Mouse (Mus musculus): ENCODE results near the gene Ces1f. TPM values are rescaled to one million over a fixed set of nuclear protein-coding genes. Genes with fewer than 3 reads are reported as not detected.
"Not testable (repeated sequence)": the region's sequence is repeated elsewhere in the genome, so short reads cannot be mapped to it uniquely, and the experiment has no call there.

Ces1f gene
- polyA plus RNA-seq, 1 experiment, result 3.0 TPM

DNA sequence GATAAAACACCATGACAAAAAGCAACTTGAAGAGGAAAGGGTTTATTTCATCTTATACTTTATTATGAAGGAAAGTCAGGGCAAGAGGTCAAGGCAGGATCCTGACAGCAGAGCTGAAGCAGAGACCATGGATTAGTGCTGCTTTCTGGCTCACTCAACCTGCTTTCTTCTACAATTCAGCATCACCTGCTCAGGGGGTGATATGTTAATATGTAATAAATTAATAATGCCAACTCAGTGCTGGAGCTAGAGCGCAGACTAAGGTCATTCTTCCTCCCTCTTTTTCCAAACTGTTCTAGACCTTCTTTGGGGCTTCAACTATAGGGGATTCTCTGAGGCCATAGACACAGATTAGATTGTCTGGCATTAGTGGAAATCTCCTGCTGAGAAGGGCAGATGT, 43.9 kb downstream of the Ces1f start:
- H3K36me3 ChIP-seq (ENCODE audit: control insufficient read depth, insufficient read depth, low read length), result no peaks in the 10 kb centered on the region
- no peak for DNase-seq
- TF ChIP-seq POLR2A (IDR thresholded peaks at IDR 0.05; ENCODE audit: control insufficient read depth, extremely low read depth, insufficient read depth, low read length, poor library complexity) (no peak), CTCF (IDR thresholded peaks at IDR 0.05; ENCODE audit: borderline replicate concordance, control insufficient read depth, extremely low read depth, insufficient read depth, low read length, poor library complexity) (no peak)
- no peak overlapping the region for H3K4me3 ChIP-seq (ENCODE audit: control insufficient read depth, insufficient read depth, low read length)
- H3K4me1 ChIP-seq (replicated peaks; ENCODE audit: control insufficient read depth, insufficient read depth, low read length), result no peaks in the 10 kb centered on the region
- no peaks in the 10 kb centered on the region for H3K27me3 ChIP-seq (ENCODE audit: control insufficient read depth, insufficient read depth, low read length)
- no peak overlapping the region for H3K27ac ChIP-seq (ENCODE audit: control insufficient read depth, insufficient read depth, low read length)
- 100% methylated on average over 1 of the region's 1 CpGs for WGBS

DNA sequence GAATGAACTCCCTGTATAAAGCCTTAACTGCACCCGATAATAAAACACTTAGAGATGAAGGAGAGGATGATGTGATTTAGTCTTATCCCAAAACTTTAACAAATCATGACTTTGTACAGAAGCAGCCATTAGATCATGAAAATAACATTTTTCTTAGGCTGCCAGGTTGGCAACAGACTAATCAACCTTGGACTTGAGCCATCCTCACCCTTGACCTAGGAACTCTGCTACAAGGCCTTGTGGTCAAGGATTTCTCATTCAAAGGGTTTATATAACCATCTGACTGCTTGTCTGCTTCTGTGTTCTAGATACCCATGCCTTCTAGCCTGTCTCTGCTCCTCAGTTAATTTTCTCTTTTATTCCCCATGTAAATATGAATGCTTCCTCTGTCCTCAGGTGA, 44.8 kb downstream of the Ces1f start:
- DNase-seq, result no peak
- Histone ChIP-seq H3K27me3 (ENCODE audit: control insufficient read depth, insufficient read depth, low read length) (no peaks in the 10 kb centered on the region), H3K27ac (ENCODE audit: control insufficient read depth, insufficient read depth, low read length) (no peak overlapping the region), H3K4me3 (ENCODE audit: control insufficient read depth, insufficient read depth, low read length) (no peak overlapping the region), H3K4me1 (replicated peaks; ENCODE audit: control insufficient read depth, insufficient read depth, low read length) (no peaks in the 10 kb centered on the region), H3K36me3 (ENCODE audit: control insufficient read depth, insufficient read depth, low read length) (no peaks in the 10 kb centered on the region)
- 92% methylated on average over 1 of the region's 1 CpGs for WGBS
- TF ChIP-seq POLR2A (IDR thresholded peaks at IDR 0.05; ENCODE audit: control insufficient read depth, extremely low read depth, insufficient read depth, low read length, poor library complexity) (no peak), CTCF (IDR thresholded peaks at IDR 0.05; ENCODE audit: borderline replicate concordance, control insufficient read depth, extremely low read depth, insufficient read depth, low read length, poor library complexity) (no peak)

DNA sequence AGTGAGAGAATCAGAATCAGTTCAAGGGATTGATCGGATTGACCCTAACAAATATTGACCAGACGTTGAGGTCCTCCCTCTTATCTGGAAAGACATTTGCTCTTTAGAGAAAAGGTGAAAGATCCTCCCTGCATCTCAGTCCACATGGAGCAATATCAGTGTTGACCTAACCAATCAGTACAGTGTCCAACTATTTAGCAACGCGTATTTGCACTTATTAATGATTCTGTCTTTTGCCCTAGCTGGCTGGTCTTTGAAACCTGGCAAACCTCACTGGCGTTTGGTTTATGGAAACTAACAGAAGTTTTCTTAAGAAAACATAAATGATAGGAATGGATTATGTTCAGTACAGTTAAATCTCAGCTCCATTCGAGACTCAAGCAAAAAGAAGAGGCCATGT, 45.5 kb downstream of the Ces1f start:
- Histone ChIP-seq H3K4me3 (ENCODE audit: control insufficient read depth, insufficient read depth, low read length) (no peak overlapping the region), H3K27me3 (ENCODE audit: control insufficient read depth, insufficient read depth, low read length) (no peaks in the 10 kb centered on the region), H3K4me1 (replicated peaks; ENCODE audit: control insufficient read depth, insufficient read depth, low read length) (no peaks in the 10 kb centered on the region), H3K27ac (ENCODE audit: control insufficient read depth, insufficient read depth, low read length) (no peak overlapping the region), H3K36me3 (ENCODE audit: control insufficient read depth, insufficient read depth, low read length) (no peaks in the 10 kb centered on the region)
- 91% methylated on average over 6 of the region's 6 CpGs for WGBS
- no peak for TF ChIP-seq POLR2A (IDR thresholded peaks at IDR 0.05; ENCODE audit: control insufficient read depth, extremely low read depth, insufficient read depth, low read length, poor library complexity)
- DNase-seq, result no peak

DNA sequence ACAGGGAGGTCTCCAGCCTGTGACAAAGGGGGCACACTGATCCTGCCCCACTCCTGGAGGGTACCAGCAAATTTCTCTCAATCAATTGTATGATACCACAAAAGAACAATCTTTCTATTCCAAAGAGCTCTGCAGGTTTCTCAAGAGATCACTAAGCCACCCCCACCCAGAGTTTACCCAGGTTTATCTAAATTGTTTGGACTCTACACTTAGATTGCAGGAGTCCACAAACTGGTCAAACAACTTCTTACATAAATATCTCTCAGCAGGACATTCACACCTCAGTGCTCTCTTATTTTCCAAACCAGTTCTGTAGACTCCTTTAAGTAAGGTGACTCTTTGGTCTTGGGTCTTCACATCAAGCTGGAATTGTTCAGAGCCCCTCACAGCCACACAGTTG, 50.1 kb downstream of the Ces1f start, which contains the start of gene Ces1e:
Ces1e (minus strand) TSS at position 174 of the 400 bp plus-strand sequence.
- H3K4me3 ChIP-seq (ENCODE audit: control insufficient read depth, insufficient read depth, low read length), result no peak within 1 kb of the TSS
- no peaks in the 10 kb centered on the region for H3K36me3 ChIP-seq (ENCODE audit: control insufficient read depth, insufficient read depth, low read length)
- TF ChIP-seq CTCF (IDR thresholded peaks at IDR 0.05; ENCODE audit: borderline replicate concordance, control insufficient read depth, extremely low read depth, insufficient read depth, low read length, poor library complexity) (no peak), POLR2A (IDR thresholded peaks at IDR 0.05; ENCODE audit: control insufficient read depth, extremely low read depth, insufficient read depth, low read length, poor library complexity) (no peak)
- H3K27me3 ChIP-seq (ENCODE audit: control insufficient read depth, insufficient read depth, low read length), result no peaks in the 10 kb centered on the region
- DNase-seq, result no peak
- H3K27ac ChIP-seq (ENCODE audit: control insufficient read depth, insufficient read depth, low read length), result no peak within 1 kb of the TSS
- H3K4me1 ChIP-seq (replicated peaks; ENCODE audit: control insufficient read depth, insufficient read depth, low read length), result no peaks in the 10 kb centered on the region

DNA sequence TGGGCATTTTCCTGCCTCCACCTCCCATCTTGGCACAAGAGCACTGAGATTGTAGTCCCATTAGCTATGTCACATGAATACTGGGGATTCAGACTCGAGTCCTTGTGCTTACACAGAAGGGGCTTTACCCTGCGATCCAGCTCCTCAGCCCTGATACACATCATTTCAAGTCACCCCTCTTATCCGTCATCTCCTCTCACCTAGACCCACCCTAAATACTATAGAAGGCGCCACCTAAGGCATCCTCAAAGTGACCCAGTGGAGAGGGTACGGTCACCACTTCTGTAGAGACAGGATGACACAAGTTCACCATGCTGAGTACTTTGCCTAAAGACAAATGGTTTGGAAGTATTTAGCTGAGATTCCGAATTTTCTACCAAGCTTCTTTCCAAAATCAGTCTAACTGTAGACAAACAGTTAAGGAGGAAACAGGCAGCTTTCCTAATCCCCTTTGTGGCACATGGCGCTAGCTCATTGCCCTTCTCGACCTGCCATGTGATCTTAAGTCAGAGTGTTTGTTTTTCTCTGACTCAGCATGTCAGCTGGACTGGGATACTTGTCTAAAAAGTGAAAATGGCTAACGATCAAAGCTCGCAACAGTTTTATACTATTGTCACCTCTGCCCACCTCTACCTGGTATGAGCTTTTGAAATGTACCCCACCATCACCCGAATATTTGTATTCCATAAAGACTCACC, 50.7 kb downstream of the Ces1f start:
- H3K27ac ChIP-seq (ENCODE audit: control insufficient read depth, insufficient read depth, low read length), result no peak overlapping the region
- no peaks in the 10 kb centered on the region for H3K4me1 ChIP-seq (replicated peaks; ENCODE audit: control insufficient read depth, insufficient read depth, low read length)
- no peaks in the 10 kb centered on the region for H3K27me3 ChIP-seq (ENCODE audit: control insufficient read depth, insufficient read depth, low read length)
- DNase-seq, result no peak
- TF ChIP-seq POLR2A (IDR thresholded peaks at IDR 0.05; ENCODE audit: control insufficient read depth, extremely low read depth, insufficient read depth, low read length, poor library complexity) (no peak), CTCF (IDR thresholded peaks at IDR 0.05; ENCODE audit: borderline replicate concordance, control insufficient read depth, extremely low read depth, insufficient read depth, low read length, poor library complexity) (no peak)
- no peaks in the 10 kb centered on the region for H3K36me3 ChIP-seq (ENCODE audit: control insufficient read depth, insufficient read depth, low read length)
- WGBS, result 79% methylated on average over 11 of the region's 11 CpGs
- H3K4me3 ChIP-seq (ENCODE audit: control insufficient read depth, insufficient read depth, low read length), result no peak overlapping the region

DNA sequence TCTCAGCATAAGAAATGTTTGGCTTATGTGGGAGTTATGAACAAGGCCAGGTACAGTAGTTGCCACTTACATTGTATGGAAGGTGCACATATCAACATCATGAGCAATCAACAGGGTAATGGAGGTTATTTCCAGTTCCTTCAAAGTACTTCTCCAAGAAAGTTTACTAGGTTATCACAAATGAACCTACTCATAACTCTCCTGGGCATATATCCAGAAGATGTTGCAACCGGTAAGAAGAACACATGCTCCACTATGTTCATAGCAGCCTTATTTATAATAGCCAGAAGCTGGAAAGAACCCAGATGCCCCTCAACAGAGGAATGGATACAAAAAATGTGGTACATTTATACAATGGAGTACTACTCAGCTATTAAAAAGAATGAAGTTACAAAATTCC, 53.1 kb downstream of the Ces1f start:
- H3K4me1 ChIP-seq (replicated peaks; ENCODE audit: control insufficient read depth, insufficient read depth, low read length); DNase-seq; H3K27ac ChIP-seq (ENCODE audit: control insufficient read depth, insufficient read depth, low read length); H3K27me3 ChIP-seq (ENCODE audit: control insufficient read depth, insufficient read depth, low read length); H3K36me3 ChIP-seq (ENCODE audit: control insufficient read depth, insufficient read depth, low read length); H3K4me3 ChIP-seq (ENCODE audit: control insufficient read depth, insufficient read depth, low read length): not testable (repeated sequence)
- 98% methylated on average over 1 of the region's 1 CpGs for WGBS

DNA sequence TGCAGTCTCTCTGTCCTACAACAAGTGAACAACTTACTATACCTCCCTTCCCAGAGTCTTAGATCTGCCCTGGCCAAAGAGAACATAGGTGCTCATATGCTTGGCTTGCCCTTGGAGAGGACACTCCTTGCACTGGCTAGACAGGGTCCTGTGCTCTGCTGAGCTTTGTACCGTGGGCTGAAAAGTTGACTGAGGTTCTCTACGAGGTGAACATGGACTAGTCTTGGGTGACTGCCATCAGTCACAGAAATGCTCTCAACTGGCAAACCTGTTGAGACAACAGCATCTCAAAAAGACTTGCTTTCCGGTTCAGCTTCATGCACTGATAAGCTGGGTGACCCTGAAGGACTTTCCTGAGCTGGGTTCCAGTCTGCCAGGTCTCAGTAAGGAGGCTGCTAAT, 57.7 kb downstream of the Ces1f start:
- 83% methylated on average over 3 of the region's 3 CpGs for WGBS
- no peak overlapping the region for H3K27ac ChIP-seq (ENCODE audit: control insufficient read depth, insufficient read depth, low read length)
- H3K4me1 ChIP-seq (replicated peaks; ENCODE audit: control insufficient read depth, insufficient read depth, low read length), result no peaks in the 10 kb centered on the region
- H3K27me3 ChIP-seq (ENCODE audit: control insufficient read depth, insufficient read depth, low read length), result no peaks in the 10 kb centered on the region
- H3K4me3 ChIP-seq (ENCODE audit: control insufficient read depth, insufficient read depth, low read length), result no peak overlapping the region
- no peaks in the 10 kb centered on the region for H3K36me3 ChIP-seq (ENCODE audit: control insufficient read depth, insufficient read depth, low read length)
- TF ChIP-seq POLR2A (IDR thresholded peaks at IDR 0.05; ENCODE audit: control insufficient read depth, extremely low read depth, insufficient read depth, low read length, poor library complexity) (no peak), CTCF (IDR thresholded peaks at IDR 0.05; ENCODE audit: borderline replicate concordance, control insufficient read depth, extremely low read depth, insufficient read depth, low read length, poor library complexity) (no peak)
- no peak for DNase-seq

Measured in thymus, adult 2 months (tissue).